Mouse (Mus musculus): ENCODE data around the gene Dlg2.

DNA sequence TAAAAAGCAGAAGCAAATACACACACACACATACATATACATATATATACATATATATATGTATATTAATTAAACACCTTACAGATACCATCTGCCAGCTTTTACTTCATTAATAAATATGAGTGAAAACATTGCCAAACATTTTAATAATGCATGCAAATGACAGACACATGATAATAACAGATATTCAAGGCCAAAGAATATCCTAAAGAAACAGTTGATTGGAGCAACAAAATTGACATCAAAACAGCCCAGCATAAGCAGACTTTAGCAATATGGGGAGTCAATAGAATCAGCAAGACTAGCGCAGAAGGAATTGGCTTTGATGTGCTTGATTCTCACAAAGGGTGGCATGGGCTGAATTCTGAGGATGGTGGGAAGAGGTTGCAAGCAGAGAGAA is 1568.5 kb downstream of the Dlg2 start:
- no peak for TF ChIP-seq POLR2A (IDR thresholded peaks at IDR 0.05; ENCODE audit: insufficient read depth, low read length)
- no peak for TF ChIP-seq EP300 (IDR thresholded peaks at IDR 0.05; ENCODE audit: insufficient read depth, low read depth, low read length)
- TF ChIP-seq CTCF (IDR thresholded peaks at IDR 0.05; ENCODE audit: low read depth, low read length), result no peak

Data from ES-Bruce4 (cell line).